Mouse (Mus musculus): ENCODE measurements around the gene Gcc2. TPM values are rescaled to one million over a fixed set of nuclear protein-coding genes. Genes with fewer than 3 reads are reported as not detected.
"Not testable (repeated sequence)": the region's sequence is repeated elsewhere in the genome, so short reads cannot be mapped to it uniquely, and the experiment has no call there.

Gene Gcc2
- polyA plus RNA-seq, 1 experiment from 2014 or later: 67.0 TPM

DNA sequence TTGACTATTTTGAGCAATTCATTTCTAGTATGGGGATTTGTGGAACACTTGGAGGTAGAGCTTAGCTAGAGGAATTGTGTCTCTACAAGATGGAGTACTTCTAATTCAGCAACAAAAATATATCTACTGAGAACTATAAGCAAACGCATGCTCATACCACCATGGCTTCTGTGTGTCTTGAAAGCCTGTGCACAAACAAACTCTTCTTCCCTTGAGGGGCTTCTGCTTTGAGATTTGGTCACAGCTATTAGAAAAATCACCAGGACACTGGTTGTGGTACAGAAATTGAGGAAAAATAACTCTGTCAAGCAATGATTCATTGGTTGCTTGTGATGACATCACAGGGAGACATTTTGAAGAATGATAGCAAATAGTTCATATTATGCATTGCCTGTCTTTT lies 39.9 kb upstream of the Gcc2 start:
- H3K9me3 ChIP-seq (replicated peaks; ENCODE audit: control insufficient read depth, low read length): no peaks in the 10 kb centered on the region; the same call in 1 of the 2 replicates
- H3K27ac ChIP-seq (ENCODE audit: low read length): no peak overlapping the region
- no peak overlapping the region for H3K4me3 ChIP-seq (replicated peaks; ENCODE audit: low read length)
- no peaks in the 10 kb centered on the region for H3K4me1 ChIP-seq (ENCODE audit: control insufficient read depth, insufficient read depth, low read length)
- 78% methylated on average over 1 of the region's 1 CpGs for WGBS
- no peak for ATAC-seq (ENCODE audit: insufficient read depth, low FRiP score)
- no peak overlapping the region for H3K4me2 ChIP-seq (ENCODE audit: low read depth, low read length)
- no peaks in the 10 kb centered on the region for H3K36me3 ChIP-seq (ENCODE audit: control insufficient read depth, insufficient read depth, low read length)
- no peaks in the 10 kb centered on the region for H3K27me3 ChIP-seq (ENCODE audit: control insufficient read depth, insufficient read depth, low read length)
- no peak overlapping the region for H3K9ac ChIP-seq (ENCODE audit: low read length)

DNA sequence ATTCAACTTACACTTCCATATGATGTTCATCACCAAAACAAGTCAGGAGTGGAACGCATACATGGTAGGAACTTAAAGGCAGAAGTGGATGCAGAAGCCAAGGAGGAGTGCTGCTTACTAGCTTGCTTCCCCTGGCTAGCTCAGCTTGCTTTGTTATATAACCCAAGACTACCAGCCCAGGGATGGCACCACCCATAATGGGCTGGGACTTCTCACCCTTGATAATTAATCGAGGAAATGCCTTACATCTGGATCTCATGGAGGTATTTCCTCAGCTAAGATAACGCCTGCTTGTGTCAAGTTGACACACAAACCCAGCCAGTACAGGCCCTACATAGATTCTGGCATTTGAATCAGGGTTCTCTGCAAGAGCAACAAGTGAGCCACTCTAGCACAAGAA lies 37.9 kb upstream of the Gcc2 start:
- ATAC-seq (ENCODE audit: insufficient read depth, low FRiP score): no peak
- Histone ChIP-seq H3K4me2 (ENCODE audit: low read depth, low read length) (no peak overlapping the region), H3K4me3 (replicated peaks; ENCODE audit: low read length) (no peak overlapping the region), H3K27me3 (ENCODE audit: control insufficient read depth, insufficient read depth, low read length) (no peaks in the 10 kb centered on the region), H3K27ac (ENCODE audit: low read length) (no peak overlapping the region), H3K9me3 (replicated peaks; ENCODE audit: control insufficient read depth, low read length) (no peaks in the 10 kb centered on the region), H3K4me1 (ENCODE audit: control insufficient read depth, insufficient read depth, low read length) (no peaks in the 10 kb centered on the region), H3K36me3 (ENCODE audit: control insufficient read depth, insufficient read depth, low read length) (no peaks in the 10 kb centered on the region), H3K9ac (ENCODE audit: low read length) (no peak overlapping the region)
- 81% methylated on average over 3 of the region's 3 CpGs for WGBS

DNA sequence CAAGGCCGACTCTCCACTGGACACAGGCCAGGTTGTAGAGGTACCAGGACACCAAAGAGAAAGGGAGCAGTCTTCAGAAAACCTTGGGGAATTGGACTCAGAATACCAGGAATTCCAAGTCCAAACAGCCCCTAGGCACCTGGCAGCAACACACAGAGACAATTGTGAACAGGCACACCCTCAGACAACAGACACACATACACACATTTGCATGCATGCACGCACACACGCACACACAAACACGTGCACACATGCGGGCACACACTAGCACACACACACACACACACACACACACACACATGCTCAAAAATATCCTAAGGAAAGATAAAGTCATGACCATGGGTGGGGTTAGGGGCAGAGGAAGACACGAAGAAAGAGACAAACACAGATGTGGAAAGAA lies 34.6 kb upstream of the Gcc2 start:
- no peak overlapping the region for H3K9ac ChIP-seq (ENCODE audit: low read length)
- no peak for ATAC-seq (ENCODE audit: insufficient read depth, low FRiP score)
- no peaks in the 10 kb centered on the region for H3K36me3 ChIP-seq (ENCODE audit: control insufficient read depth, insufficient read depth, low read length)
- no peak overlapping the region for H3K4me2 ChIP-seq (ENCODE audit: low read depth, low read length)
- no peaks in the 10 kb centered on the region for H3K4me1 ChIP-seq (ENCODE audit: control insufficient read depth, insufficient read depth, low read length)
- H3K27ac ChIP-seq (ENCODE audit: low read length): no peak overlapping the region
- no peaks in the 10 kb centered on the region for H3K9me3 ChIP-seq (replicated peaks; ENCODE audit: control insufficient read depth, low read length)
- no peak overlapping the region for H3K4me3 ChIP-seq (replicated peaks; ENCODE audit: low read length)
- H3K27me3 ChIP-seq (ENCODE audit: control insufficient read depth, insufficient read depth, low read length): no peaks in the 10 kb centered on the region
- WGBS: 79% methylated on average over 6 of the region's 6 CpGs

DNA sequence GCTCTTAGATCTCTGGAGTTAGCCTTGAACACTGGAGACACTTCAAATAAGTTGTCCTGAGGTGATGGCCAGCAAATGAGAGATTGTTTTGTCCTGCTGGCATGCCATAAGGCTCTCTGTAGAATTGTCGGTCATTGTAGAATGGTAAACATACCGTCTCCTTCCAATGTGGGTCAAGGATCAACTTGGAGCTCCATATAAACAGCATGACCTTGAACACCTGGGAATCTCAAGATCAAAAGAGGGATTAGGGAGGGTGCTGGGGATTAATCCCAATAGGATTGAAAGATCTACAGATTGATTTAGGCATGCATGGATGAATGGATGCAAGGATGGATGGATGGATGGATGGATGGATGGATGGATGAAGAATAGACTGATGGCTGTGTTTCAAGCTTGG lies 33.7 kb upstream of the Gcc2 start:
- WGBS: 91% methylated on average over 2 of the region's 2 CpGs
- not testable (repeated sequence) for H3K4me2 ChIP-seq (ENCODE audit: low read depth, low read length); H3K4me3 ChIP-seq (replicated peaks; ENCODE audit: low read length); H3K27me3 ChIP-seq (ENCODE audit: control insufficient read depth, insufficient read depth, low read length); H3K9ac ChIP-seq (ENCODE audit: low read length); H3K4me1 ChIP-seq (ENCODE audit: control insufficient read depth, insufficient read depth, low read length); H3K9me3 ChIP-seq (replicated peaks; ENCODE audit: control insufficient read depth, low read length); H3K36me3 ChIP-seq (ENCODE audit: control insufficient read depth, insufficient read depth, low read length); ATAC-seq (ENCODE audit: insufficient read depth, low FRiP score); H3K27ac ChIP-seq (ENCODE audit: low read length)

GRCm38 (mm10) chr10:58223161-58223560 lies 32.1 kb upstream of the Gcc2 start:
- H3K4me3 ChIP-seq (replicated peaks; ENCODE audit: low read length); H3K36me3 ChIP-seq (ENCODE audit: control insufficient read depth, insufficient read depth, low read length); H3K9me3 ChIP-seq (replicated peaks; ENCODE audit: control insufficient read depth, low read length); H3K27me3 ChIP-seq (ENCODE audit: control insufficient read depth, insufficient read depth, low read length); H3K4me1 ChIP-seq (ENCODE audit: control insufficient read depth, insufficient read depth, low read length); H3K27ac ChIP-seq (ENCODE audit: low read length); ATAC-seq (ENCODE audit: insufficient read depth, low FRiP score); H3K4me2 ChIP-seq (ENCODE audit: low read depth, low read length); H3K9ac ChIP-seq (ENCODE audit: low read length): not testable (repeated sequence)
- 82% methylated on average over 3 of the region's 6 CpGs for WGBS

DNA sequence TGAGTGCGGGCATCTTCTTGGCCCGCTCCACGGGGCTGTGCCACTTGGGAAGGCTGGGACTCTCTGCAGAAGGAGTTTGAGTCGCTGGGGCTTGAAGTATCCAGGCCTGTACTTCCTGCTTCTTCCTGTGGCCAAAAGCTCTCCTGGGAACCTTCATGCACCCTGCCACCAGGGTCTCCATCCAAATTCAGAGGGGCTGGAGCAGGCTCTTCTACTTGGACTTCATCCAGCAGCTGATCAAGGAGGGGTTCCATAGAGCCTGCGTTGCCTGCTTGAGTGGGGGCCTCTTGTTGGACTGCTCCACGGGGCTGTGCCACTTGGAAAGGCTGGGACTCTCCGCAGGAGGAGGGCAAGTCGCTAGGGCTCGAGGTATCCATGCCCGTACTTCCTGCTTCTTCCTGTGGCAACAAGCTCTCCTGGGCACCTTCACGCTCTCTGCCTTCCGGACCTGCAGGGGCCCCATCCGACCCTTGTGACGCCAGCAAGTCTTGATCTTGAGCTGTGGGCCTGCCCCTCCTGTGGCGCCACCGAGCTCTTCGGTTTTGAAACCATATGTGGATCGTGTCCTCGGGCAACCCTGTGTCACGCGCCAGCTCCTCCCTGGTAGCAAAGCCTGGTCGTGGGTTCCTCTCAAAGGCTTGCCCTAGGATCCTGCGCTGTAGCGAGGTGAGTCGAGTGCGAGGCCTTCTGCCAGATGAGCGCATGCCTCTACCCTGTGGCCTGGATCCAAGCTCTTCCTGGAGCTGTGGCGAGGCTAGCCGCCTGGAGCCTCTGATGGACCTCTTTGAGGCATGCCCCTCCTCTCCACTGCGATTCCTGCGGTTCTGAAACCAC lies 31.1 kb upstream of the Gcc2 start:
- not testable (repeated sequence) for ATAC-seq (ENCODE audit: insufficient read depth, low FRiP score); H3K36me3 ChIP-seq (ENCODE audit: control insufficient read depth, insufficient read depth, low read length); H3K4me3 ChIP-seq (replicated peaks; ENCODE audit: low read length); H3K9me3 ChIP-seq (replicated peaks; ENCODE audit: control insufficient read depth, low read length); H3K4me2 ChIP-seq (ENCODE audit: low read depth, low read length); H3K4me1 ChIP-seq (ENCODE audit: control insufficient read depth, insufficient read depth, low read length); H3K9ac ChIP-seq (ENCODE audit: low read length); H3K27me3 ChIP-seq (ENCODE audit: control insufficient read depth, insufficient read depth, low read length); H3K27ac ChIP-seq (ENCODE audit: low read length)
- WGBS: 84% methylated on average over 29 of the region's 31 CpGs

DNA sequence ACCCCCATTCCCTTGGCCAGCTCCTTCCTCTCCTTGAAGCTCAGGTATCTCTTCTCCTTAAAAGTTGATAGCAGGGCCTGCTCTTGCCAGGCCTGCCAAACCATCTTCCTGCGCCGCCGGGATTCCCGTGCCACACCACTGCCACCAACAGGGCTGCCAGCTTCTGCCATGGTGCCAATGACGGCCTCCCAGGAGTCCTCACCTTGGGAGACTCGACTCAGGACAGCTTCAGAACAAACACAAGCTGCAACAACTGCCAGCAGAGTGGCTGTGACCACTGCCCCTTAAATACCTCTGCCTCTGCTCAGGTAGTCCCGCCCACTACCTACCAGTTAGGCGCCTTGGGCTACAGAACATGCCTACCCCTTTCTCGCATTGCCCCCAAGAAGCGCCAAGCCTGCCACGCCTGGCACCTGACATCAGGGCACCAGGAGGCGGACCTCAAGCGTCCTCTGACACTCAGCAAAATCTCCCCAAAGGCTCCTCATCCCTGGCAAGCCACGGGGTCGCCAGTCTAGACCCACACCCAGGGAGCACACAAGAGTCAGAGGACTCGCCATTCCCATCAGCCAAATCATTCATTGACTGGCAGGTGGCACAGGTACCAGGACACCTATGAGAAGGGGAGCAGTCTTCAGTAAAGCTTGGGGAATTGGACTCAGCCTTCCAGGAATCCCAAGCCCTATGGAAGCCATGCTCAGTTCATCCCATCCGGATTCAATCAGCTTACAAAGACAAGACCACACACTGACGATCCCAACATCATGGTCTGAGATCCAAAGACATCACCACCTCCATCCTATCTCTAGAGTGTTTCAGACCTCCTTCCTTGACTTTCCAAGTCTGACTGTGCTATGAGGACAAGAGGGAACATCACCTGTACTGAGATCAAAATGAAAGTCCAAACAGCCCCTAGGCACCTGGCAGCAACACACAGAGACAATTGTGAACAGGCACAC lies 30.2 kb upstream of the Gcc2 start, which contains the start of gene AW822073:
Gene AW822073, minus strand, starts transcription at position 104 of the 959 bp plus-strand sequence.
- ATAC-seq (ENCODE audit: insufficient read depth, low FRiP score); H3K27ac ChIP-seq (ENCODE audit: low read length); H3K36me3 ChIP-seq (ENCODE audit: control insufficient read depth, insufficient read depth, low read length); H3K4me1 ChIP-seq (ENCODE audit: control insufficient read depth, insufficient read depth, low read length); H3K9ac ChIP-seq (ENCODE audit: low read length); H3K9me3 ChIP-seq (replicated peaks; ENCODE audit: control insufficient read depth, low read length); H3K4me3 ChIP-seq (replicated peaks; ENCODE audit: low read length); H3K27me3 ChIP-seq (ENCODE audit: control insufficient read depth, insufficient read depth, low read length); H3K4me2 ChIP-seq (ENCODE audit: low read depth, low read length): not testable (repeated sequence)
- WGBS: 82% methylated on average over 16 of the region's 18 CpGs

GRCm38 (mm10) chr10:58226357-58226756 lies 28.9 kb upstream of the Gcc2 start:
- not testable (repeated sequence) for H3K27ac ChIP-seq (ENCODE audit: low read length); H3K4me3 ChIP-seq (replicated peaks; ENCODE audit: low read length); H3K9me3 ChIP-seq (replicated peaks; ENCODE audit: control insufficient read depth, low read length); H3K4me2 ChIP-seq (ENCODE audit: low read depth, low read length); H3K36me3 ChIP-seq (ENCODE audit: control insufficient read depth, insufficient read depth, low read length); ATAC-seq (ENCODE audit: insufficient read depth, low FRiP score); H3K27me3 ChIP-seq (ENCODE audit: control insufficient read depth, insufficient read depth, low read length); H3K9ac ChIP-seq (ENCODE audit: low read length); H3K4me1 ChIP-seq (ENCODE audit: control insufficient read depth, insufficient read depth, low read length)
- 82% methylated on average over 4 of the region's 4 CpGs for WGBS

DNA sequence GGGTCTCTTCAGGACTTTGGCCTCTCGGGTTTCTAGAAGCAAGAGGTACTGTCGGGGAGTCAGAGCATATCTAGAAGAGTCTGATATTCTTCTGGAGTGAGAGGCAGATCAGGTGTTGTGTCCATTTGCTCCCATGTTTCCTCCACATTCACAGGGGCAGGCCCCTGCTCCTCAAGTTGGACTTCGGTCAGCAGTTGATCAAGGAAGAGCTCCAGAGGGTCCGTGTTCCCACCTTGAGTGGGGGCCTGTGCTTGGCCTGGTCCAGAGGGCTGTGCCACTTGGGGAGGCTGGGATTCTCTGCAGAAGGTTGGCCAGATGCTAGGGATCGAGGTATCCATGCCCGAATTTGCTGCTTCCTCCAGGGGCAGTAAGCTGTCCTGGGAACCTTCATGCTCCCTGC lies 27.5 kb upstream of the Gcc2 start:
- H3K4me3 ChIP-seq (replicated peaks; ENCODE audit: low read length); H3K27ac ChIP-seq (ENCODE audit: low read length); H3K9me3 ChIP-seq (replicated peaks; ENCODE audit: control insufficient read depth, low read length); ATAC-seq (ENCODE audit: insufficient read depth, low FRiP score); H3K4me1 ChIP-seq (ENCODE audit: control insufficient read depth, insufficient read depth, low read length); H3K36me3 ChIP-seq (ENCODE audit: control insufficient read depth, insufficient read depth, low read length); H3K27me3 ChIP-seq (ENCODE audit: control insufficient read depth, insufficient read depth, low read length); H3K4me2 ChIP-seq (ENCODE audit: low read depth, low read length); H3K9ac ChIP-seq (ENCODE audit: low read length): not testable (repeated sequence)
- WGBS: 76% methylated on average over 2 of the region's 6 CpGs
